Mouse (Mus musculus) small intestine, adult 2 months (tissue): ENCODE results near the gene Sirt7.

ENCODE experiments used
- CTCF ChIP-seq: fragments of 200-500 bp; IDR thresholded peaks from 2 replicates; pipeline ENCODE4 v1.5.1; 2012; ENCODE audit warnings: low read depth, mild to moderate bottlenecking, control low read depth, inconsistent platforms, low read length, moderate library complexity, mixed read lengths; ENCODE audit not compliant: insufficient replicate concordance, insufficient read length; ENCODE audit errors: extremely low read depth
- POLR2A ChIP-seq: fragments of 200-500 bp; IDR thresholded peaks from 2 replicates; pipeline ENCODE4 v1.6.1; 2012; ENCODE audit warnings: low read depth, mild to moderate bottlenecking, control low read depth, inconsistent platforms, low read length, moderate library complexity

DNA sequence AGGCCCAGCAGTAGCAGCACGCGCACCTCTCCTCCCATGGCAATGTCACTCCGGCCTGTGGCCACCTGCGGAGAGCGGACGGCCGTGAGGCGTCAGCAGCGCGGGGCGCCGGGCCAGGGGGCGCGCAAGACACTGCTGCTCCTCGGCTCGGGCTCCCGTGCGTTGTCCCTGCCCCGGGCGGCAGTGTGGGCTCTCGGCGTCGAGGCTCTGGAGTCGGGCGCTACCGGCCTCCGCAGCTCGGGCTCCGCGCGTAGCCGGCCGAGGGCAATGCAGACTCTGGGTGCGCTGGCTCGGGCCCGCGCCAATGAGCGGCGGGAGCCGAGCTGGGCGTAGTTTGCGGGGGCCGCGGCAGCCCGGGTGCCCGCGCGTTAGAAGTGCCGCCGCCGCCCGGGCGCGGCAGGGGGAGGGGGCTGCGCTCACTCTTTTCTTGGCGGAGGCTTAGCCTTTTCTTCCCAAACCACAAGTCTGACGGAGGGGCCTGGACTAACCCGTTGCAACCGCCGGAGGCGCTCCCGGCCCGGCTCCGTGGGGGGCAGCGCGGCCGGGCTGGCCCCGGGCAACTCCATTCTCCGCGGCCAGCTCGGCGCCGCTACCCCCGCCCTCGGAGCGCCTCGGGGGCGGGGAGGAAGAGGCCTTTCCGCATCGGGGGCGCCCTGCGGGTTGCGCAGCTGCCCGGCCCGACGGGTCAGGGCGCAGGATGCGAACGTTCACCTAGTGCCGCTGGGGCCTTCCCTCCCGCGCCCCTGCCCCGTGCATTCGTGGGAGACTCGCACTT, 35.4 kb upstream of the Sirt7 start:
- TF ChIP-seq CTCF = peak; percentile 8; the same call in 1 of the 2 replicates
- no peak for TF ChIP-seq POLR2A
